Mouse (Mus musculus) liver, postnatal 0 days (tissue): Measurements from ENCODE around the gene Pmfbp1. TPM values are rescaled to one million over a fixed set of nuclear protein-coding genes. Genes with fewer than 3 reads are reported as not detected.
A peak's percentile ranks its signal among the peaks of the same experiment; 100 is the strongest.

Source experiments
- ATAC-seq: fragments of 200-750 bp; cut with Nextera tagmentation; 2 replicates; pipeline ENCODE4 v1.8.0; 2017; ENCODE audit warnings: mild to moderate bottlenecking, moderate library complexity
- DNase-seq: peaks from one replicate; pipeline ENCODE4 v3.0.0-alpha.2; 2016
- H3K27ac ChIP-seq: fragments of 300-500 bp; sonication (generic); 2 replicates; pipeline ENCODE4 v1.5.1; 2014; ENCODE audit warnings: antibody characterized with exemption, moderate library complexity, mild to moderate bottlenecking, low read depth
- H3K27me3 ChIP-seq: fragments of 300-500 bp; sonication (generic); 2 replicates; pipeline ENCODE4 v1.6.1; 2014; ENCODE audit warnings: low read length, control low read depth, mixed read lengths; ENCODE audit not compliant: insufficient read depth
- H3K36me3 ChIP-seq: fragments of 300-500 bp; sonication (generic); replicated peaks from 2 replicates; pipeline ENCODE4 v1.6.1; 2014; ENCODE audit warnings: mild to moderate bottlenecking, control low read depth, low read length, moderate library complexity, mixed read lengths; ENCODE audit not compliant: insufficient read depth
- H3K4me1 ChIP-seq: fragments of 300-500 bp; sonication (generic); 2 replicates; pipeline ENCODE4 v1.6.1; 2014; ENCODE audit warnings: antibody characterized with exemption, mild to moderate bottlenecking, control low read depth; ENCODE audit not compliant: insufficient read depth
- H3K4me2 ChIP-seq: fragments of 300-500 bp; sonication (generic); 2 replicates; pipeline ENCODE4 v1.6.1; 2014; ENCODE audit warnings: low read depth, mild to moderate bottlenecking, low read length, moderate library complexity, mixed read lengths
- H3K4me3 ChIP-seq: fragments of 300-500 bp; sonication (generic); 2 replicates; pipeline ENCODE4 v1.5.1; 2014; ENCODE audit warnings: low read depth, low read length
- H3K9ac ChIP-seq: fragments of 300-500 bp; sonication (generic); replicated peaks from 2 replicates; pipeline ENCODE4 v1.6.1; 2014; ENCODE audit warnings: mild to moderate bottlenecking, moderate library complexity
- H3K9me3 ChIP-seq: fragments of 300-500 bp; sonication (generic); 2 replicates; pipeline ENCODE4 v1.6.1; 2016; ENCODE audit warnings: mild to moderate bottlenecking, control low read depth, low read length, mixed read lengths
- CTCF ChIP-seq: sonication (generic); IDR thresholded peaks from 2 replicates; pipeline ENCODE4 v1.5.1; 2016; ENCODE audit warnings: antibody characterized with exemption, low read depth
- EP300 ChIP-seq: IDR thresholded peaks from 2 replicates; pipeline ENCODE4 v1.6.1; 2016; ENCODE audit warnings: antibody characterized with exemption, low read depth, mild to moderate bottlenecking
- WGBS: fragments of 180-500 bp; shearing (Covaris S2); extraction: QIAGEN DNeasy Blood & Tissue Kit; methylation state at CpG from one replicate; pipeline ENCODE4 v1.1.7; 2014; ENCODE audit not compliant: insufficient replicate concordance; 5-methylcytosine and 5-hydroxymethylcytosine counted together
- polyA plus RNA-seq: library from polyadenylated mRNA; unstranded; fragments of >200 nt; fragmentation: Nextera tagmentation; extraction: Ambion mirVana; gene quantifications from 2 replicates; pipeline ENCODE4 v1.2.1, GENCODE M21; 2015

Gene Pmfbp1
- polyA plus RNA-seq, 1 experiment from 2014 or later = not detected

DNA sequence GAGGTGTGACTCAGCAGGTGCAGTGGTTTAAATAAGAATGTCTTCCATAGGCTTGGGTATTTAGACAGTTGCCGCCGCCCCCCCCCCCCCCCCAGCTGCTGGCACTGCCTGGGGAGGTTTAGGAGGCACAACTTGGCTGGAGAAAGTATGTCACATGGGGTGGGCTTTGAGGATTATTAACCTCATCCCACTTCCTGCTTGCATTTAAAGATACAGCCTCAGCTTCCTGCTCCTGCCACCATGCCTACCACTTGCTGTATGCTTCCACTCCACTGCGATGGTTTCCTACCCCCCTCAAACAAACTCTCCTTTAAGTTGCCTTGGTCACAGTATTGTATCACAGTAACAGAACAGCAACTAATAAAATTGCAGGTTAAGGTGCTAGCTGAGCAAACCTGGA lies 50.2 kb downstream of the Pmfbp1 start:
- H3K9ac ChIP-seq = no peak overlapping the region
- H3K27ac ChIP-seq = no peak overlapping the region
- no peak for DNase-seq
- 19% methylated on average over 3 of the region's 3 CpGs for WGBS
- no peaks in the 10 kb centered on the region for H3K27me3 ChIP-seq
- no peak for ATAC-seq
- no peaks in the 10 kb centered on the region for H3K4me1 ChIP-seq
- H3K4me3 ChIP-seq = no peak overlapping the region
- H3K36me3 ChIP-seq = peaks cover 26% of the 10 kb centered on the region
- H3K4me2 ChIP-seq = no peak overlapping the region
- H3K9me3 ChIP-seq = no peaks in the 10 kb centered on the region
- TF ChIP-seq CTCF (no peak), EP300 (no peak)

- Histone ChIP-seq H3K9ac (no peak overlapping the region), H3K4me1 (no peaks in the 10 kb centered on the region), H3K9me3 (no peaks in the 10 kb centered on the region), H3K4me3 (no peak overlapping the region), H3K27me3 (no peaks in the 10 kb centered on the region), H3K27ac (no peak overlapping the region), H3K4me2 (no peak overlapping the region), H3K36me3 (peaks cover 98% of the 10 kb centered on the region)
- ATAC-seq = no peak
- TF ChIP-seq CTCF = peak; percentile 72
- no peak for TF ChIP-seq EP300
- peak; percentile 51 for DNase-seq
- 42% methylated on average over 3 of the region's 3 CpGs for WGBS
Observed at GRCm38 (mm10) chr8:109551663-109552062, 57.8 kb downstream of the Pmfbp1 start.

DNA sequence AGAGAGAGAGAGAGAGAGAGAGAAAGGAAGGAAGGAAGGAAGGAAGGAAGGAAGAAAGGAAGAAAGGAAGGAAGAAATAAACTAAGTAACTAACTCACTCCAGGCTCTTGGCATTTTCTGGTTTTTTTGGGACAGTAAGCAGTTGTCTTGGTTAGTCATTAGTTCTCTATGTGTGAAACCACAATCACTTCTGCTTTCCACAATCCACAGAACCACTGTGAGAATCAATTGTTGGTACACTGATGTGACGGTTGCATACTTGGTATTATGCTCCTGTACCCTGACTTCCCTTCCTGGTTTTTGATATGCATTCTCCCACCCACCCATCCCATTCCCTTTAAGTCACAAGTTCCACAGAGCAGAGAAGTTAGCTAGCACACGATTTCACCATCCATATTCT lies 70.1 kb downstream of the Pmfbp1 start:
- peaks cover 18% of the 10 kb centered on the region for H3K4me1 ChIP-seq
- no peak for DNase-seq
- no peak overlapping the region for H3K27ac ChIP-seq
- H3K4me2 ChIP-seq = peak overlapping the region; percentile 87
- H3K4me3 ChIP-seq = no peak overlapping the region
- TF ChIP-seq CTCF (no peak), EP300 (no peak)
- WGBS = 36% methylated on average over 2 of the region's 2 CpGs
- no peaks in the 10 kb centered on the region for H3K27me3 ChIP-seq
- peaks cover 39% of the 10 kb centered on the region for H3K36me3 ChIP-seq
- no peak for ATAC-seq
- H3K9me3 ChIP-seq = no peaks in the 10 kb centered on the region
- H3K9ac ChIP-seq = no peak overlapping the region

- ATAC-seq = no peak
- H3K27ac ChIP-seq = peak overlapping the region; percentile 99
- no peak for DNase-seq
- peak overlapping the region; percentile 87 for H3K4me2 ChIP-seq
- TF ChIP-seq EP300 (no peak), CTCF (no peak)
- 3% methylated on average over 10 of the region's 10 CpGs for WGBS
- H3K9me3 ChIP-seq = no peaks in the 10 kb centered on the region
- H3K27me3 ChIP-seq = no peaks in the 10 kb centered on the region
- H3K36me3 ChIP-seq = peaks cover 32% of the 10 kb centered on the region
- peak overlapping the region; percentile 97 for H3K4me3 ChIP-seq
- peak overlapping the region; percentile 88 for H3K9ac ChIP-seq
- H3K4me1 ChIP-seq = peaks cover 18% of the 10 kb centered on the region
Observed at GRCm38 (mm10) chr8:109564766-109565165, 70.9 kb downstream of the Pmfbp1 start.

GRCm38 (mm10) chr8:109565498-109566333 lies 71.9 kb downstream of the Pmfbp1 start, which contains the start of the genes Dhx38 and Txnl4b:
Gene Dhx38 (minus strand): TSS chr8:109565861.
Gene Txnl4b (plus strand): TSS chr8:109565892.
- DNase-seq (peak; percentile 97), ATAC-seq (peak; percentile 98)
- Histone ChIP-seq H3K4me3 (peak within 1 kb of the TSS; percentile 97), H3K4me1 (peaks cover 18% of the 10 kb centered on the region), H3K36me3 (peaks cover 29% of the 10 kb centered on the region), H3K27me3 (no peaks in the 10 kb centered on the region), H3K27ac (peak within 1 kb of the TSS; percentile 99), H3K4me2 (peak within 1 kb of the TSS; percentile 87), H3K9me3 (no peaks in the 10 kb centered on the region), H3K9ac (peak within 1 kb of the TSS; percentile 88)
- no peak for TF ChIP-seq CTCF
- peak; percentile 76 for TF ChIP-seq EP300
- WGBS = under 1% methylated on average over 52 of the region's 52 CpGs

GRCm38 (mm10) chr8:109571139-109571538 lies 77.3 kb downstream of the Pmfbp1 start:
- no peak for ATAC-seq

More at GRCm38 (mm10) chr8:109571139-109571538, 77.3 kb downstream of the Pmfbp1 start:
- no peak for DNase-seq
- Histone ChIP-seq H3K9me3 (no peaks in the 10 kb centered on the region), H3K4me3 (no peak overlapping the region), H3K27me3 (no peaks in the 10 kb centered on the region), H3K9ac (no peak overlapping the region), H3K4me2 (no peak overlapping the region), H3K27ac (peak overlapping the region; percentile 72), H3K4me1 (peaks cover 8% of the 10 kb centered on the region), H3K36me3 (peaks cover 37% of the 10 kb centered on the region)
- TF ChIP-seq CTCF = no peak
- no peak for TF ChIP-seq EP300
- WGBS = 81% methylated on average over 12 of the region's 12 CpGs
